Mouse (Mus musculus): ENCODE results near the gene Birc5.

DNA sequence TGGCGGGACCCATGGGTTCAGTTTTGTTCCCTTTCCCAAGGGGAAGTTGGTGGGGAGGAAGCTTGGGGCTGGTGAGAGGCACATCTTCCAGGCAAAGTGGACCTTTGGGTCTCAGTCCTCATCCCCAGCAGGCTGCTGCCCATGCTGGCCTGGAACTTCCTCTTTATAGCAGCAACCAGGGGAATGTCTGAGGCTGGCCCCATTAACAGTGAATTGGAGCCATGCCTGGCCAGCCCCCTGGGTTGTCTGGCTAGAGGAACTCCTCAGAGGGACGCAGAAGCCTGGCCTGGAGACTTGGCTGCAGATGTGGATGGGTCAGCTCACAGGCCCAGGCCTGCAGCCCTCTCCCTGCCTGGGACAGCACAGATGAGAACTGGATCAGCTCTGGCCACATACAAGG, 15.8 kb downstream of the Birc5 start:
- TF ChIP-seq CTCF (IDR thresholded peaks at IDR 0.05; ENCODE audit: extremely low read depth, insufficient read depth, insufficient read length, insufficient replicate concordance) (no peak), POLR2A (IDR thresholded peaks at IDR 0.05; ENCODE audit: low read depth, low read length) (no peak)

All from spleen, adult 2 months (tissue).